Mouse (Mus musculus) skeletal muscle tissue, adult 2 months (tissue): Measurements from ENCODE around the gene Siah3.
"Not testable (repeated sequence)": the region's sequence is repeated elsewhere in the genome, so short reads cannot be mapped to it uniquely, and the experiment has no call there.

Experiments
- DNase-seq: peaks from one replicate; pipeline ENCODE4 v3.0.0-alpha.2; 2012; ENCODE audit warnings: low read depth, low spot score

The Siah3 gene

DNA sequence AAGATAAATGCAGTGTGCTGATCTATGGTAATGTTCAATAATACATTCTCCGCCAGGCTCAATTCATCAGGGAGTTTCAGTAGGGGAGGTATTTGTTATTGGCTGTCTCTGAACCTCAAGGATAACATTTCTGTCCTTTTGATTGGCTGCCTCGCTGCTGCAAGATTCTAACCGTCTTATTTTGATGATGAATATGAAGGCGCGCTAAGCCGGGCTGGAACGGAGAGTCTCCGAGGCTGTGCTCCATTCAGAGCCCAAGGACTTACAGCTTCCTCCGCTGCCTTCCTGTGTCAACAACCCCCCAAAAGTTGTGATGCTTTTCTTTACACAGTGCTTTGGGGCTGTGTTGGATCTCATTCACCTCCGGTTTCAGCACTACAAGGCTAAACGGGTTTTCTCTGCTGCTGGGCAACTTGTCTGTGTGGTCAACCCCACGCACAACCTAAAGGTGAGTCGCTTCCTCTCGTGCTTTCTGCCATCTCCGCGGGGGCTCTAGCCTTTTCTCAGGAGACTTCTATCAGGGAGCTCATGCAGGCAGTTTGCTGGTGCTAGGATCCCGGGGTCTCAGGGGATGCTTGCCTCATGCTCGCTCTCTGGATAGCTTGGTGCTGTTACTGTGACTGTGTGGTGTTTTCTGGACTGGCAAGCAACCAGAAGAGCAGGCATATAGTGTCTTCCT, at the start of gene Siah3:
TSS of gene Siah3 (plus strand) at position 240 of the 679 bp plus-strand sequence.
- no peak for DNase-seq

DNA sequence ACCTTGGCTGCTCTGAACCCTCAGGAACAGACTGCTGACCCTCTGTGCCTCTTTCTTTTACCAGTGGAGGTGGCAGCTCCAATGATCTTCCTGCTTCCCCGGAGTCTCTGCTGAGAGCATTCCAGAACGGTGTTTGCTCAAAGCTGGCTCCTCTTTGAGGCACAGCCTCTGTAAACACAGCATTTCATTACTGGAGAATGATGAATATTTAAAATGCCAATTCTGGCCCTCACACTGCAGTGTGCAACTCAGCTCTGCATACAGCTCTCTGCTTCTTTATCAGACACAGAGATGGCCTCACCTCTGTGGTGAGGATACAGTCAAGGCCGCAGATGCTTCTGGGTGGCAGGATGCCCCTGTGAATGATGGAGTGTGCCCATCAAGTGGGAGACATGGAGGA, 46.0 kb upstream of the Siah3 start:
- DNase-seq, result no peak

DNA sequence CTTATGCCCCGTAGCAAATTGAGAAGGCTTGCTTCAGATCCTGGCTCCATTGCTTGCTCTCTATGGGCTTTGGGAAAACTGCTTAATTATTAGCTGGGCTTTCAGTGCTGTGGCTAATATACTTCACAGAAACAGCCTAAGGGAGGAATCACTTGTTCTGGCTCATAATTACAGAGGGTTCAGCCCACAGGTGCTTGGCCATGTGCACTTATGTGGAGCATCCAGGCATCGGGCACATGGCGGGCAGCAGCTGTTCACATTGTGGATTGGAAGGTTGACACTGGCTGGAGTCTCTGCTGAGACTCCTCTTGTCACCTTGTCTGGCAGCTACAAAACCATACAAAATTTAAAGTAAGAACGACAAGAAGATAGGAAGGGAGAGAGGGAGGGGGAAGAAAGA, 45.4 kb upstream of the Siah3 start:
- DNase-seq, result no peak

DNA sequence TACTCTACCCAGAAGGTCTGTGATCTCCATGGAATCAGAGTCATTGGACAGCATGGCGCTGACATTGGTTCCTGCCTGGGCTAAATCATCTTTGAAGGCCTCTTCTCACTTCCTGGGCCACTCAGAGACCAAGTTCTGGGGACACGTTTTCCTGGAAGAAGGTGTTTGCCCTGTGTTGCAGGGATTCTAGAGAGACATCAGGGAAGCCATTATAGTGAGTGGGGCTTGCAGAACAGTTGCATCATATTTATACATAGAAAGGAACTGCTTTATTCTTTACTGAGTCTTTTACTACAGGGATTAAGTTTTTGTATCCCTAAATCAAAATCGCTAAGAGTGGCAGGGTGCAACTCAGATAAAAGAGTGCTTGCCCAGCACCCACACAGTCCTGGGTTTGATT, 37.1 kb upstream of the Siah3 start:
- no peak for DNase-seq

DNA sequence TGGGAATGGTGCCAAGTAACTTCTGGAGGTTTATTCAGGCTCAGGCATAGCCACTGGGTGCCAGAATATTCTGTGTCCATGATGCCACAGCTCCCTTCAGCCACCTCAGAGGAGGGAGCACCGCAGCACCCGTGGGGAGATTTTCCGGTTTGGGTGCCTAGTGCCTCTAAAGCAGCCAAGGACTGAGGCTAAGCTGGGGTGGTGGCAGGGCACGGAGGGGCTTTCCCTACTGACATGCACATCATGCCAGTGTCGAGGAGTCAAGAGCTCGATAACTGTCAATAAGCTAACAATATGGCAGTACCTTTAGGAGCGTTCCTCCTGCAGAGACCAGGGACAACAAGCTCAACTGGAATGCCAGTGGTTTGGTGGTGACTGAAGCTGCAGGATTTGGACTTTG, 35.9 kb upstream of the Siah3 start:
- no peak for DNase-seq

DNA sequence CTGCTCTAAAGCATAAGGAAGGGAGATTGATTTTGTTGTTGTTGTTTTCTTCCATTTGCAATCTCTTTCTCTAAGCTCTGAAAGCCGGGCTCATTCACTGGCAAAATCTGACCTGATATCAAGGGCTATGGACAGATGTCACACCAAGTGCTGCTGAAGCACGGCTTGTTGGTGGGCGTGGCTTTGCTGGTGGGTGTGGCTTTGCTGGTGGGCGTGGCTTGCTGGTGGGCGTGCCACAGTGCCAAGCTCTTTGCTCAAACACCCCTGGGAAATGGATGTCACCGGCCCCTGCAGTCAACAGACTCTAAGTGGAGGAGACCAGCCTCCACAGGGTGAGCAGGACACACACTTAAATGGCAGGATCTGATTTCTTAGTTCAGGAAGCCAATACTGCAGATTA, 35.0 kb upstream of the Siah3 start:
- no peak for DNase-seq

DNA sequence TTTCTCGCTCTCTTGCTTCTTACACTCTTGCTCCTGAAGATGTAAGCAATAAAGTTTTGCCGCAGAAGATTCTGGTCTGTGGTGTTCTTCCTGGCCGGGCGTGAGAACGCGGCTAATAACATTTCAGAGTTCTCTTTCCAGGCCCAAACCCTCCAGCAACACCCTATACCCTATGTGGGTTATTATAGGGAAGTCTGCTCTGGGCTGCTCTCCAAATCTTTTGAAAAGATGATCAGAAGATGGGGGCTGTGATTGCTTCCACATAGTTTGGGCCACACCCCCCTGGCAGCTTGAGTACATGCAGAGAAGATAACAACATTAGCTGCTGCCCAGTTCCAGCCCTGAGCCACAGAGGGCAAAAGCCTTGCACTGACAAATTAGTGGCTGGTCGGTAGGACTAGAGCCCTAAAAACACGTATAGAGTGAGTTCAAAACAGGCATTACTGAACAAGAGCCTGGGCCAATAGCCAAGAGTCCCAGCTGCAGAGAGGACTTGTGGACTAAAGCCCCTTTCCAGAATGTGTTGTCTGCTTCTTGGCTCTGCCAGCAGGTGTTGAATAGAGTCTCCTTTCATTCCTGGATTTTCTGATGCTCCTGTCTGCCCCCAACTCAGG, 24.5 kb upstream of the Siah3 start:
- DNase-seq, result no peak

DNA sequence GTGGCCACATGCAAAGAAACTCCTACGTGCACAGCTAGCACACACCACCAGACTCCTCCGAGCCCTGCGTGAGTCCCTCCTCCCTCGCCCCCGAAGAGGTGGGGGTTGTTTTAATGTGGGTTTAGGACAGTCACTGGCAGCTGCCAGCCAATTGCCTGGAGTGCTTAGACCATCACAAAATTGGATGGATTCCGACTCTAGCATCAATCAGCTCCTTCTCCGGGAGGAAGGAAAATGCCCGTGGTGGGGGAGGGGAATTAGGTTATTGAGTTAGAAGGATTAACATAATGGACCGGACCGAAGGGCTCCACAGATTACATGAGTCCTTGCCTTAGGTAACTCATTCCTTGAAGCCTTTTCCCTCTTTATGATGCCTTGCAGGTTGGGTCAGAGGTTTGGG, 22.9 kb upstream of the Siah3 start:
- no peak for DNase-seq

DNA sequence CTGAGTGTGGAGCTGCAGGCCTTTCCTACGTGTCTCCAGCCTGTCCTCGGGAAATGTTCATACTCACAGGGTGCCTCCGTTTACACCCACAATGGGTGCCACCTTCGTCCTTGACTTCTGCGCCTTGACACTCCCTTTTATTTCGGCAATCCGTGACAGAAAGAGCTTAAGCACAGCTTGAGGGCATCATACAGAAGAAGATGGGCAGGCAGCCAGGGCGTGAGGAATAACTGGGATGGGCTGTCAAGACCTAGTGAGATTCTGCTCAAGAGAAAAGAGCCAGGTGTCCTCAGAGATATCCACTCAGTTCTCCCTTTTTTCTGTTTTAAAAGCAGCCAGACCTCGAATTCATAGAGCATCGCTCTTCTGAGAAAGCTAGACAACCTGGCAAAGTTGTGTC, 21.2 kb upstream of the Siah3 start:
- DNase-seq, result no peak

DNA sequence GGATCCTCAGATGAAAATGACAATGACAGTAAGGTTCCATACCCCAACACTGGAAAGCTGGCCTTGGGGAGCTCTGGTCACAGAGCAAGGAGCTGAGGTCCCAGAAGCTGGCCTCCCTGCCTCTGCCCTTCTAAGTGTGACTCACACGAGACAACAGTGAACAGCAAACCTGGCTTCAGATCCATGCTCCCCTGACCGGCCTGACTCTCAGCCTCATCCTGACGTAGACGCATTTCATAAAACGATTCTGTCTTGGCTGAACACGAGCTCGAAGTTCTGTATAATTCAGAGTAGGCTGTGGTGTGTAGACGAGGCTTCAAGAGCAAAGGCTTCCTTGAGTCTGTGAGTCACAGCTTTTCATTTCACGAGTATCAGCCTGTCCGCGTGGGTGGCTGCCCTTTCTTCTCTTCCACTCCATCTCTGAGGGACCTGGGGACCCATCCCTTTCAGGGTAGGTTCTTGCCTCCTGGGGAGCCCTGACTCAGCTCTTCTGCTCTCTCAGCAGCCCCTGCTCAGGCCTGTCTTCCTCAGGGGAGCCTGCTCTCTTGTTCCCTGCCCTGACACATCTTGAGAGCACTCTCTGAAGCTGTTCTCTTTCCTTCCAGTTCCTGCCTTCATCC, 11.2 kb upstream of the Siah3 start:
- no peak for DNase-seq

GRCm38 (mm10) chr14:75445281-75445947, 10.4 kb upstream of the Siah3 start:
- peak; percentile 38 for DNase-seq

DNA sequence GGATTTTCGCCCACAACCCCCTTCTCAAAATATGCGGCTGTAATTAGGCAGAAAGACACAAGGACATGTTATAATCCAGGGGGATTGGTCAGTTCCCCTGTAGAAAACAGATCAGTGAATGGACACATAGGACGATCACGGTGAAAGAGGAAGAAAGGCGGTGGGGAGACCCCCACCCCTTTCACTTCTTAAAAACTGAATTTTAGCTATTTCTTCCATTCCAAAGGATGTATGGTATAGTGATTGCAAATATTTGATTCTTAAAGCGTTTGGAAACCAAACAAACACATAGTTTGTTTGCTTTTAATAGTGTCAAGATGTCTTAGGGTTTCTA, 9.9 kb upstream of the Siah3 start:
- DNase-seq, result no peak

DNA sequence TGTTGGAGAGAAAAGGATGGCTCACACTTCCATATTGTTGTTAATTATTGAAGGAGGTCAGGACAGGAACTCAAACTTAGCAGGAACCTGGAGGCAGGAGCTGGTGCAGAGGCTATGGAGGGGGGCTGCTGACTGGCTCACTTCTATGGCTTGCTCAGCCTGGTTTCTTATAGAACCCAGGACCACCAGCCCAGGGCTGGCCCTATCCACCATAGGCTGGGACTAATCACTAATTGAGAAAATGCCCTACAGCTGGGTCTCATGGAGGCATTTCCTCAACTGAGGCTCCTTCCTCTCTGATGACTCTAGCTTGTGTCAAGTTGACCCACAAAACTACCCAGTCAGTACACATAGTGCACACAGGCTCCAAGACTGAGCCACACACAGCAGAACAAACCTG, 9.5 kb upstream of the Siah3 start:
- DNase-seq, result not testable (repeated sequence)

DNA sequence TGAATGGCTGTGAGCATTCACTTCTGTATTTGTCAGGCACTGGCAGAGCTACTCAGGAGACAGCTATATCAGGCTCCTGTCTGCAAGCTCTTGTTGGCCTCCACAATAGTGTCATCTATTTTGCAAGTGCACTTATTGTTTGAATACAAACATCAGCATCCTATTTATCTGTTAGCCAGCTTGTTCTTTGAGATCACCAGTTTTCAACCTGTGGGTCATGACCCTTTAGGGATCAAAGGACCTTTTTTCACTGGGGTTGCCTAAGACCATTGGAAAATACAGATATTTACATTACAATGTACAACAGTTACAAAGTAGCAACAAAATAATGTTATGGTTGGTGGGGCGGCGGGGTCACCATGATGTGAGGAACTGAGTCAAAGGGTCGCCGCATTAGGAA, 1.9 kb upstream of the Siah3 start:
- DNase-seq, result no peak

DNA sequence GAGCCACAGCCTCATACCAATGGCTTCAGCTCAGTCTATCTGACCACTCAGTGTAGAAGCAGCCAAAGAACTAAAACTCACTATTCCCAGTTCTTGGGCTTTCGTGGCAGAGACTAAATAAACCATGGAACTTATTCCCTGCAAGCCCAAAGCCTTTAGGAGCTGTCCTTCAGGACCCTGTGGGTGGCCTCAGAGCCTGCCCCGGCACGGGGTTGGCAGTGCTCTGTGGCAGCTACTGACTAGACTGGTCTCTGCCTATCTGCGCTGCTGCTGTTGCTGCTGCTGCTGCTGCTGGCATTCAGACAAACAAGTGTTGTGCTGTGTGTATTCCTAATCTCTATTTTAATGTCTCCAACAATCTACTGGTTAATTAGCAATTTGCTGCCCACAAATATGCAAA, 1.1 kb upstream of the Siah3 start:
- no peak for DNase-seq

DNA sequence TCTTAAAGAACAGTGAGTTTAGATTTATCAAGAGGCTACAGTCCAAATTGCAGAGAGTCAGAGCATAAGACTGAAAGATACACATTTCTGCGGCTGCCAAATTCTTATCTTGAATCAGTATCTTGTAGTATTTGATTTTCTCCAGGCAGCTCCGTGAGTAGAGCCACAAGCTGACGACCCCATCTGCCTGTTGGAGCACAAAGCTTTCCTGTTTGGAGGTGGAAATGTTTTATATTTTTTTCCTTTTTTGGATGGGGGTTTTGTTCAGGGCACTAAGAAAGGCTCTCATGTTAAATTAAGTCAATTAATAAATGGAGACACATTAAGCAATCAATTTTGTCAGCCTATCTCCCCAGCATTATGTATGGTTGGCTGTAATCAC, 430 bp upstream of the Siah3 start:
- no peak for DNase-seq

GRCm38 (mm10) chr14:75456489-75457220, 873 bp downstream of the Siah3 start:
- DNase-seq, result peak; percentile 34

- no peak for DNase-seq
Measured at GRCm38 (mm10) chr14:75457221-75457600, 1.4 kb downstream of the Siah3 start.

DNA sequence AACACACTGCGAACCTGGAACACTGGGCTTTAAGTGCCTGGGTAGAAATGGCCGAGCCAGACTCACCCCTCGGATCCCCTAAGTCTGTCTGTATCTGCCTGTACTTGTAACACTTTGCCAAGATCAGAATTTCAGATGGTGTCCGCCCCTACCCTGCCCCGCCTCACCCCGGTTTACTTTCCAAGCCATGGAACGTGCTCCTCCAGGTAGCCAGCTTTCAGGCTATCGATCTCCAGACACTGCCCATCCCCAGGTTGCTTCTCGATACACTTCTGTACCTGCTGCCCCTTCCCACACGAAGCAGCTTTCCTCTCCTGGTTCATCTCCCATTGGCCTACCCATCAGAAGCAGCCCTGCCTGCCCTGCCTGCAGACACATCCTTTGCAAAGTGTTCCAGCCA, 3.6 kb downstream of the Siah3 start:
- no peak for DNase-seq

DNA sequence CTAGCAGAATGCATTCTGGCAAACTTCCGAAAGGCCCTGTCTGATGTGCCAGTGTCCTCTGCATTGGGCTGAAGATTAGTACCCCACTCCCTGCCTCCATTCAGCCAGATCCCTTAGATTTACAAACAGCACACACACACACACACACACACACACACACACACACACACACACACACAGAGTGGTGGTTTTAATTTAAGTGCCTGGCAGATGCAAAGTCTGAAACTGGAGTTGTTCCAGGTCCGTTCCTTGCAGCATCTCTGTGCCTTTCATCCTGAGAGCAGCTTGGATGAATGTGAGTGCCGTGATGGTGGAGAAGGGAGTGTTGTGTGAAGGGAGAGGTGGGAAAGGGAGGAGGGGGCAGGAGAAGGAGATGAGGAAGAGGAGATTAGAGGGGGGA, 4.2 kb downstream of the Siah3 start:
- DNase-seq, result no peak

DNA sequence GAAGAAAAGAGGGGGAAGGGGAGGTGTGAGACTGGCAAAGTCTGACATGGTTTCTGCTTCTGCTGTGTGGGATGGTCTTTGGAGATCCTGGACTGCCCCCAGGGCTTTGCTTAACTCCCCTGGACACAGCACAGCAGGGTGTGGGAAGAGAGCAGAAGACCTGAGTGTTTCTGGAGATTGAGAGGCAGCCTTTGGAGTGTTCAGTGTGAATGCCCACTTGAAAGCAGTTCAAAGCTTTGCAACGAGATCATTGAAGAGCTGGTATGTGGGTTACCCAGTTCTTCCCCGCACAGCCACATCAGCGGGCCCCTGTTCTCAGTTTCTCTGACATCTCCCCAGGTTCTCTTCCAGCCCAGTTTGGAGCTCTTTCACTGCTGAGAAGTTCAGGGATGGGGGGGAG, 4.7 kb downstream of the Siah3 start:
- DNase-seq, result no peak

DNA sequence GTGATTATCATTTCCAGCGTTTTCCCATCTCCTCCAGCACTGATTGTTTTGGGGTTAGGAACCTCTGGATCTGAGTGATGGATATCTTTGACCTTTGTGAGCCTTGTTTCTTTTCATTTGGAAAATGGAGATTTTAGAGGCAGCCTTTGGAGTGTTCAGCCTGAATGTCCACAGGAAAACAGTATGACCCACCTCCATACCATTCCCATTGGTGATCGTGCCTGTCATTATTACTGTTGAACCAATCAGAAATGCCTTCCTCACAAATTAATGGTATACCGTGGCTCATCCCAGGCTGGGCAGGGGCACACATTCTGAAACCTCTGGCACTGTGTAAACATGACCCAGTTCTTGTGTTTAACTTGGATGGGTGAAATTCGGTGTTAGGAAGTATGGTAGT, 6.0 kb downstream of the Siah3 start:
- no peak for DNase-seq
